Mouse (Mus musculus): ENCODE results near the gene Klf7. TPM values are rescaled to one million over a fixed set of nuclear protein-coding genes. Genes with fewer than 3 reads are reported as not detected.

Gene Klf7
- polyA plus RNA-seq, 1 experiment, result 4.2 TPM

GRCm38 (mm10) chr1:64107526-64107925 lies 14.6 kb downstream of the Klf7 start:
- no peak for TF ChIP-seq USF1 (IDR thresholded peaks at IDR 0.05; ENCODE audit: low read depth)
- no peak for TF ChIP-seq FOSL1 (IDR thresholded peaks at IDR 0.05; ENCODE audit: insufficient read depth, low read length, poor library complexity, severe bottlenecking)
- TF ChIP-seq MYOD1 (IDR thresholded peaks at IDR 0.05; ENCODE audit: control insufficient read depth, insufficient read length, low read depth), result no peak
- TF ChIP-seq CEBPB (IDR thresholded peaks at IDR 0.05; ENCODE audit: low read depth), result no peak
- no peak for TF ChIP-seq MYOG (IDR thresholded peaks at IDR 0.05; ENCODE audit: control insufficient read depth, extremely low read depth, insufficient read length)
- no peak for TF ChIP-seq MAX (IDR thresholded peaks at IDR 0.05)
- TF ChIP-seq CTCF (IDR thresholded peaks at IDR 0.05; ENCODE audit: control insufficient read depth, insufficient read depth, insufficient read length), result no peak
- Histone ChIP-seq H3ac (ENCODE audit: control insufficient read depth, insufficient read length, low read depth) (no peak overlapping the region), H3K27me3 (ENCODE audit: control insufficient read depth, insufficient read depth, insufficient read length) (no peaks in the 10 kb centered on the region), H3K79me3 (ENCODE audit: low read depth) (peaks cover 85% of the 10 kb centered on the region), H3K4me3 (ENCODE audit: insufficient read depth, poor library complexity, severe bottlenecking) (no peak overlapping the region), H3K36me3 (ENCODE audit: control insufficient read depth, insufficient read depth) (peaks cover 32% of the 10 kb centered on the region), H3K79me2 (ENCODE audit: control insufficient read depth, insufficient read depth) (peaks cover 100% of the 10 kb centered on the region)

- TF ChIP-seq CTCF (IDR thresholded peaks at IDR 0.05; ENCODE audit: control insufficient read depth, insufficient read depth, insufficient read length), result no peak
- TF ChIP-seq MAX (IDR thresholded peaks at IDR 0.05), result no peak
- no peak for TF ChIP-seq FOSL1 (IDR thresholded peaks at IDR 0.05; ENCODE audit: insufficient read depth, low read length, poor library complexity, severe bottlenecking)
- no peak for TF ChIP-seq CEBPB (IDR thresholded peaks at IDR 0.05; ENCODE audit: low read depth)
- TF ChIP-seq MYOG (IDR thresholded peaks at IDR 0.05; ENCODE audit: control insufficient read depth, extremely low read depth, insufficient read length), result no peak
- no peak for TF ChIP-seq MYOD1 (IDR thresholded peaks at IDR 0.05; ENCODE audit: control insufficient read depth, insufficient read length, low read depth)
- TF ChIP-seq USF1 (IDR thresholded peaks at IDR 0.05; ENCODE audit: low read depth), result no peak
- H3ac ChIP-seq (ENCODE audit: control insufficient read depth, insufficient read length, low read depth), result no peak overlapping the region
- H3K4me3 ChIP-seq (ENCODE audit: insufficient read depth, poor library complexity, severe bottlenecking), result no peak overlapping the region
- H3K79me3 ChIP-seq (ENCODE audit: low read depth), result peaks cover 80% of the 10 kb centered on the region
- H3K79me2 ChIP-seq (ENCODE audit: control insufficient read depth, insufficient read depth), result peaks cover 100% of the 10 kb centered on the region
- H3K27me3 ChIP-seq (ENCODE audit: control insufficient read depth, insufficient read depth, insufficient read length), result no peaks in the 10 kb centered on the region
- peaks cover 24% of the 10 kb centered on the region for H3K36me3 ChIP-seq (ENCODE audit: control insufficient read depth, insufficient read depth)
These were observed 16.0 kb downstream of the Klf7 start for GRCm38 (mm10) chr1:64106127-64106526.

GRCm38 (mm10) chr1:64105181-64105646 lies 16.9 kb downstream of the Klf7 start:
- no peak overlapping the region for H3ac ChIP-seq (ENCODE audit: control insufficient read depth, insufficient read length, low read depth)
- peaks cover 100% of the 10 kb centered on the region for H3K79me2 ChIP-seq (ENCODE audit: control insufficient read depth, insufficient read depth)
- no peaks in the 10 kb centered on the region for H3K27me3 ChIP-seq (ENCODE audit: control insufficient read depth, insufficient read depth, insufficient read length)
- H3K79me3 ChIP-seq (ENCODE audit: low read depth), result peaks cover 82% of the 10 kb centered on the region
- TF ChIP-seq CEBPB (IDR thresholded peaks at IDR 0.05; ENCODE audit: low read depth) (no peak), MYOG (IDR thresholded peaks at IDR 0.05; ENCODE audit: control insufficient read depth, extremely low read depth, insufficient read length) (no peak), CTCF (IDR thresholded peaks at IDR 0.05; ENCODE audit: control insufficient read depth, insufficient read depth, insufficient read length) (no peak), FOSL1 (IDR thresholded peaks at IDR 0.05; ENCODE audit: insufficient read depth, low read length, poor library complexity, severe bottlenecking) (no peak), MYOD1 (IDR thresholded peaks at IDR 0.05; ENCODE audit: control insufficient read depth, insufficient read length, low read depth) (no peak), MAX (IDR thresholded peaks at IDR 0.05) (no peak), USF1 (IDR thresholded peaks at IDR 0.05; ENCODE audit: low read depth) (no peak)
- H3K36me3 ChIP-seq (ENCODE audit: control insufficient read depth, insufficient read depth), result peaks cover 26% of the 10 kb centered on the region
- no peak overlapping the region for H3K4me3 ChIP-seq (ENCODE audit: insufficient read depth, poor library complexity, severe bottlenecking)

- Histone ChIP-seq H3K27me3 (ENCODE audit: control insufficient read depth, insufficient read depth, insufficient read length) (no peaks in the 10 kb centered on the region), H3K79me2 (ENCODE audit: control insufficient read depth, insufficient read depth) (peaks cover 100% of the 10 kb centered on the region), H3ac (ENCODE audit: control insufficient read depth, insufficient read length, low read depth) (no peak overlapping the region), H3K36me3 (ENCODE audit: control insufficient read depth, insufficient read depth) (peaks cover 27% of the 10 kb centered on the region), H3K4me3 (ENCODE audit: insufficient read depth, poor library complexity, severe bottlenecking) (no peak overlapping the region), H3K79me3 (ENCODE audit: low read depth) (peaks cover 84% of the 10 kb centered on the region)
- TF ChIP-seq MYOG (IDR thresholded peaks at IDR 0.05; ENCODE audit: control insufficient read depth, extremely low read depth, insufficient read length), result no peak
- TF ChIP-seq CEBPB (IDR thresholded peaks at IDR 0.05; ENCODE audit: low read depth), result no peak
- no peak for TF ChIP-seq CTCF (IDR thresholded peaks at IDR 0.05; ENCODE audit: control insufficient read depth, insufficient read depth, insufficient read length)
- no peak for TF ChIP-seq MYOD1 (IDR thresholded peaks at IDR 0.05; ENCODE audit: control insufficient read depth, insufficient read length, low read depth)
- TF ChIP-seq FOSL1 (IDR thresholded peaks at IDR 0.05; ENCODE audit: insufficient read depth, low read length, poor library complexity, severe bottlenecking), result no peak
- no peak for TF ChIP-seq MAX (IDR thresholded peaks at IDR 0.05)
- TF ChIP-seq USF1 (IDR thresholded peaks at IDR 0.05; ENCODE audit: low read depth), result no peak
These were observed 17.4 kb downstream of the Klf7 start for GRCm38 (mm10) chr1:64104665-64105064.

- TF ChIP-seq FOSL1 (IDR thresholded peaks at IDR 0.05; ENCODE audit: insufficient read depth, low read length, poor library complexity, severe bottlenecking) (no peak), USF1 (IDR thresholded peaks at IDR 0.05; ENCODE audit: low read depth) (no peak), CTCF (IDR thresholded peaks at IDR 0.05; ENCODE audit: control insufficient read depth, insufficient read depth, insufficient read length) (no peak), CEBPB (IDR thresholded peaks at IDR 0.05; ENCODE audit: low read depth) (no peak), MAX (IDR thresholded peaks at IDR 0.05) (no peak), MYOG (IDR thresholded peaks at IDR 0.05; ENCODE audit: control insufficient read depth, extremely low read depth, insufficient read length) (no peak), MYOD1 (IDR thresholded peaks at IDR 0.05; ENCODE audit: control insufficient read depth, insufficient read length, low read depth) (no peak)
- H3K27me3 ChIP-seq (ENCODE audit: control insufficient read depth, insufficient read depth, insufficient read length), result no peaks in the 10 kb centered on the region
- peaks cover 83% of the 10 kb centered on the region for H3K79me3 ChIP-seq (ENCODE audit: low read depth)
- H3ac ChIP-seq (ENCODE audit: control insufficient read depth, insufficient read length, low read depth), result no peak overlapping the region
- peaks cover 100% of the 10 kb centered on the region for H3K79me2 ChIP-seq (ENCODE audit: control insufficient read depth, insufficient read depth)
- H3K36me3 ChIP-seq (ENCODE audit: control insufficient read depth, insufficient read depth), result peaks cover 32% of the 10 kb centered on the region
- H3K4me3 ChIP-seq (ENCODE audit: insufficient read depth, poor library complexity, severe bottlenecking), result no peak overlapping the region
These were observed 20.8 kb downstream of the Klf7 start for GRCm38 (mm10) chr1:64101331-64101730.

Data from C2C12 (cell line).